Mouse (Mus musculus) embryonic facial prominence, embryonic 10.5 days (tissue): ENCODE measurements around the gene Srebf2. TPM values are rescaled to one million over a fixed set of nuclear protein-coding genes. Genes with fewer than 3 reads are reported as not detected.

Experiments used
- DNase-seq: peaks from one replicate; pipeline ENCODE4 v3.0.0-alpha.2; 2017; ENCODE audit warnings: low spot score
- H3K27ac ChIP-seq: fragments of 300-500 bp; sonication (generic); replicated peaks from 2 replicates; pipeline ENCODE4 v1.5.1; 2016; ENCODE audit warnings: mild to moderate bottlenecking
- H3K27me3 ChIP-seq: fragments of 300-500 bp; sonication (generic); replicated peaks from 2 replicates; pipeline ENCODE4 v1.6.1; 2016; ENCODE audit warnings: low read depth, mild to moderate bottlenecking; ENCODE audit not compliant: poor library complexity, severe bottlenecking
- H3K36me3 ChIP-seq: fragments of 300-500 bp; sonication (generic); replicated peaks from 2 replicates; pipeline ENCODE4 v1.6.1; 2016; ENCODE audit warnings: mild to moderate bottlenecking, moderate library complexity
- H3K4me1 ChIP-seq: fragments of 300-500 bp; sonication (generic); 2 replicates; pipeline ENCODE4 v1.6.1; 2016
- H3K4me3 ChIP-seq: fragments of 300-500 bp; sonication (generic); 2 replicates; pipeline ENCODE4 v1.5.1; 2016; ENCODE audit warnings: mild to moderate bottlenecking, moderate library complexity
- H3K9me3 ChIP-seq: fragments of 300-500 bp; sonication (generic); 2 replicates; pipeline ENCODE4 v1.6.1; 2016; ENCODE audit warnings: mild to moderate bottlenecking
- WGBS: fragments of 180-500 bp; shearing (Covaris S2); methylation state at CpG from one replicate; pipeline ENCODE4 v1.1.7; 2016; 5-methylcytosine and 5-hydroxymethylcytosine counted together
- polyA plus RNA-seq: library from polyadenylated mRNA; unstranded; fragments of >200 nt; fragmentation: Nextera tagmentation; extraction: Ambion mirVana; gene quantifications from 2 replicates; pipeline ENCODE4 v1.2.1, GENCODE M21; 2016

Gene Srebf2
- polyA plus RNA-seq, 1 experiment from 2014 or later = 172 TPM

- 84% methylated on average over 11 of the region's 11 CpGs for WGBS
- H3K4me1 ChIP-seq = peaks cover 70% of the 10 kb centered on the region
Observed at GRCm38 (mm10) chr15:82160731-82161640, 14.0 kb downstream of the Srebf2 start.

GRCm38 (mm10) chr15:82161965-82162600, 15.1 kb downstream of the Srebf2 start:
- H3K27ac ChIP-seq = no peak overlapping the region
- H3K9me3 ChIP-seq = no peaks in the 10 kb centered on the region
- peaks cover 76% of the 10 kb centered on the region for H3K4me1 ChIP-seq
- H3K27me3 ChIP-seq = no peaks in the 10 kb centered on the region
- peaks cover 16% of the 10 kb centered on the region for H3K36me3 ChIP-seq
- no peak for DNase-seq
- 91% methylated on average over 12 of the region's 12 CpGs for WGBS
- H3K4me3 ChIP-seq = no peak overlapping the region

More at GRCm38 (mm10) chr15:82160731-82161640, 14.0 kb downstream of the Srebf2 start:
- Histone ChIP-seq H3K9me3 (no peaks in the 10 kb centered on the region), H3K27me3 (no peaks in the 10 kb centered on the region), H3K36me3 (peaks cover 27% of the 10 kb centered on the region), H3K27ac (no peak overlapping the region), H3K4me3 (no peak overlapping the region)
- DNase-seq = no peak

GRCm38 (mm10) chr15:82163356-82164060, 16.5 kb downstream of the Srebf2 start:
- H3K4me1 ChIP-seq = peaks cover 78% of the 10 kb centered on the region
- no peak overlapping the region for H3K4me3 ChIP-seq
- peak overlapping the region; percentile 2 for H3K27ac ChIP-seq
- no peaks in the 10 kb centered on the region for H3K9me3 ChIP-seq
- DNase-seq = no peak
- no peaks in the 10 kb centered on the region for H3K27me3 ChIP-seq
- WGBS = 88% methylated on average over 10 of the region's 10 CpGs
- H3K36me3 ChIP-seq = peaks cover 3% of the 10 kb centered on the region; the same call in 1 of the 2 replicates

GRCm38 (mm10) chr15:82164061-82164399, 17.0 kb downstream of the Srebf2 start:
- H3K36me3 ChIP-seq = no peaks in the 10 kb centered on the region; the same call in 1 of the 2 replicates
- H3K27me3 ChIP-seq = no peaks in the 10 kb centered on the region
- H3K4me3 ChIP-seq = no peak overlapping the region
- H3K9me3 ChIP-seq = no peaks in the 10 kb centered on the region
- H3K4me1 ChIP-seq = peaks cover 74% of the 10 kb centered on the region
- WGBS = 64% methylated on average over 4 of the region's 4 CpGs
- H3K27ac ChIP-seq = peak overlapping the region; percentile 2
- DNase-seq = no peak

GRCm38 (mm10) chr15:82164496-82164895, 17.5 kb downstream of the Srebf2 start:
- Histone ChIP-seq H3K27ac (peak overlapping the region; percentile 2; the same call in 1 of the 2 replicates), H3K4me3 (no peak overlapping the region), H3K27me3 (no peaks in the 10 kb centered on the region), H3K36me3 (peaks cover 4% of the 10 kb centered on the region; the same call in 1 of the 2 replicates), H3K9me3 (no peaks in the 10 kb centered on the region), H3K4me1 (peaks cover 69% of the 10 kb centered on the region)
- 79% methylated on average over 7 of the region's 7 CpGs for WGBS
- DNase-seq = no peak

DNA sequence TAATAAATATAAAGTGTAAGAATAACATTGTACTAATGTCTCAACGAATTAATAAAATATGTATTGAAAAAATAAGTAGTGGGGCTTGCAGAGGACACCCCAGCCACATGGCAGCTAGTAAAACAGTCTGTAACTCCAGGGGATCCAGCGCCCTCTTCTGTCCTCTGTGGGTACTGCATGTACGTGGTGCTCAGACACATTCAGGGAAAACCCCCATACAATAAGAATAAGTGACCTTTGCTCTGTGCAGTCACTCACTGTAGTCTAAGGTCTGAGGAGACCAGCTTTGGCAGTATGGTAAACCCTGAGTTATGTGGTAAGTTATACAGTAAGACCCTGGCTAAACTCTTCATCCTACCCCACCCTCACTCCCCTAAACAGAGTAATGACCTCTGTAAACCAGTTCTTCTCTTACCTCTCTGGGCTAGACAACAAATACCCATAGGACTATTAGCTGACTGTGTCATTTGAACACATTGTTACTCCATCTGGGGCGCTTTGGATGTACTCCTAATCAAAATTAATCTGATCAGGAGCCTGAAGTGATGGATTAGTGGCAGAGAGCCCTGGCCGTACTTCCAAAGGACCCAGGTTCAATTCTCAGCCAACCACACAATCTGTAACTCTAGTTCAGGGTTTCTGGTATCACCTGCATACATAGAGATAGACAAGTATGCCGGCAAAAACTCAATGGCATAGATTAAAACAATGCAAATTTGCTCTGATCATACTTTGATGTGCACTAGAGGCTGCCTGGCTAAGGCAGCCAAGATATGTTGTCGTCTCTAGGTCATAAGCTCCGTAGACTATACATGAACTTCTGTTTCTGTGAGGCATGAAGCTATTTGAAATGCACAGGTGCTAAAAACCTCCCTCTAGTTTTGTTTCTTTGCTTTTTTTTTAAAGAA, 18.6 kb downstream of the Srebf2 start:
- H3K36me3 ChIP-seq = peaks cover 14% of the 10 kb centered on the region
- 61% methylated on average over 8 of the region's 8 CpGs for WGBS
- H3K27me3 ChIP-seq = no peaks in the 10 kb centered on the region
- peak overlapping the region; percentile 51; the same call in 1 of the 2 replicates for H3K27ac ChIP-seq
- DNase-seq = peak; percentile 77
- H3K9me3 ChIP-seq = no peaks in the 10 kb centered on the region
- no peak overlapping the region for H3K4me3 ChIP-seq
- peaks cover 60% of the 10 kb centered on the region for H3K4me1 ChIP-seq

- no peak overlapping the region for H3K4me3 ChIP-seq
- peaks cover 51% of the 10 kb centered on the region for H3K4me1 ChIP-seq
- H3K27me3 ChIP-seq = no peaks in the 10 kb centered on the region
- no peak for DNase-seq
- H3K27ac ChIP-seq = peak overlapping the region; percentile 51
- H3K9me3 ChIP-seq = no peaks in the 10 kb centered on the region
- WGBS = 70% methylated on average over 22 of the region's 22 CpGs
- peaks cover 23% of the 10 kb centered on the region for H3K36me3 ChIP-seq
Observed at GRCm38 (mm10) chr15:82166240-82167100, 19.5 kb downstream of the Srebf2 start.

GRCm38 (mm10) chr15:82167201-82168168, 20.5 kb downstream of the Srebf2 start:
- H3K4me3 ChIP-seq = no peak overlapping the region
- peak overlapping the region; percentile 51 for H3K27ac ChIP-seq
- no peak for DNase-seq
- WGBS = 70% methylated on average over 23 of the region's 23 CpGs
- no peaks in the 10 kb centered on the region for H3K27me3 ChIP-seq
- H3K36me3 ChIP-seq = peaks cover 33% of the 10 kb centered on the region
- peaks cover 49% of the 10 kb centered on the region for H3K4me1 ChIP-seq
- H3K9me3 ChIP-seq = no peaks in the 10 kb centered on the region

- no peak for DNase-seq
- H3K27ac ChIP-seq = no peak overlapping the region
- no peaks in the 10 kb centered on the region for H3K9me3 ChIP-seq
- no peak overlapping the region for H3K4me3 ChIP-seq
- no peaks in the 10 kb centered on the region for H3K27me3 ChIP-seq
- H3K4me1 ChIP-seq = peaks cover 33% of the 10 kb centered on the region
- peaks cover 55% of the 10 kb centered on the region for H3K36me3 ChIP-seq
- 86% methylated on average over 5 of the region's 5 CpGs for WGBS
Observed at GRCm38 (mm10) chr15:82169671-82170070, 22.7 kb downstream of the Srebf2 start.
